Mouse (Mus musculus) A20 (cell line): ENCODE results near the gene Lrrc8c.

Experiments used
- DNase-seq: peaks from one replicate; pipeline ENCODE4 v3.0.0-alpha.2; 2011; ENCODE audit warnings: low read depth, low spot score

Gene Lrrc8c

DNA sequence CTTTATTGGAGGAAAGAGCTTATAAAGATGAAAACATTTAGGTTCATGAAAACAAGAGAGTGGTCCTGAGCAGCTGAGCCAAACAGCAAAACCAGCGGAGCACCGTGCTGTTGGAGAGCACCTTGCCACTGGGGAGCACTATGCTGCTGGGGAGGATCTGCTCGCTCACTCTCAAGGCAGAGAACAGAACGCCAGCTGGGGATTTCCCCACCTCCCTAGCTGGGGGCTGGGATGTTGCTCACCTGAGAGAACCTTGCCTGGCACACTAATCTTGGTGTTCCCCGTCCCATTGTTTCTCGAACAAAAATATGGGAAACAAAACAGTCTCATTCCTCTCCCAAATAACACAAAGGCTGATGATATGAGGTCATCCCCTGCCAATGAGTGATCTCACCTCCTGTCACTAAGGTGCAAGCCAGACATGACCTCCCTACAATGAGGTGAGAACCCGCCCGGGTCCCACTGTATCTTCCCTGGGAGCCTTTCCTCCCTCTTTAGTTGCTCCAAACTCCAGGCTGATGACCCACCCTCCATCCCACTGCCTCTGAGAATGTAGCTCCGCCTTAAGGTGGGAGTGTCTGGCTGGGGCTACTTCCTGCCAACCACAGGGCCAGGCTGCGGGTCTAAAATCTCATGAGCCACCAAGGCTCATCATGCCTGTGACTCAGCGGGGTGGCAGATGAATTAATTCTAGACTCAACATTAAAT is 117.5 kb downstream of the Lrrc8c start:
- no peak for DNase-seq

DNA sequence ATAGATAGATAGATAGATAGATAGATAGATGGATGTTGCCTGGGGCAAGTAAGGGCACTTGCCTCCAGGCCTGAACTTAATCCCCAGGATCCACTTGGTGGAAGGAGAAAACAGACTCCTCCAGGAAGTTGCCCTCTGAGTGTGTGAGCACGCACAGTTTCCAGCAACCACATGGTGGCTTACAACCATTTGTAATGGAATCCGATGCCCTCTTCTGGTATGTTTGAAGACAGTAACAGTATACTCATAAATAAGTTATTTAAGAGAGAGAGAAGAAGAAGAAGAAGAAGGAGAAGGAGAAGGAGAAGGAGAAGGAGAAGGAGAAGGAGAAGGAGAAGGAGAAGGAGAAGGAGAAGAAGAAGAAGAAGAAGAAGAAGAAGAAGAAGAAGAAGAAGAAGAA is 119.1 kb downstream of the Lrrc8c start:
- peak; percentile 27 for DNase-seq

DNA sequence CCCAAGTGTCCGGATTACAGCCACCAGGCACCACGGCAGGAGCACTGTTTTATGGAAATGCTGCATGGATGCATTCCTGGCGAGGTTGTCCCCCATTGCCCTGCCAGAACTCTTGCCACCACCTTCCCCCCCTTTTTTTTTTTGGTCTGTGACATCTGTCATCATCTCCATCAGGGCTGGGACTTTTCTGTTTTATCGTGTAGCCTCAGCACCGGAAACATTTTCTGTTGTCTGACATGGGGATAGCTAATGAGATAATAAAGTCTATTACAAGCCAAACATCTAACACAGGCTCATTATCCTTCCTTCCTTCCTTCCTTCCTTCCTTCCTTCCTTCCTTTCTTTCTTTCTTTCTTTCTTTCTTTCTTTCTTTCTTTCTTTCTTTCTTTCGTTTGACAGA is 119.7 kb downstream of the Lrrc8c start:
- DNase-seq, result no peak

DNA sequence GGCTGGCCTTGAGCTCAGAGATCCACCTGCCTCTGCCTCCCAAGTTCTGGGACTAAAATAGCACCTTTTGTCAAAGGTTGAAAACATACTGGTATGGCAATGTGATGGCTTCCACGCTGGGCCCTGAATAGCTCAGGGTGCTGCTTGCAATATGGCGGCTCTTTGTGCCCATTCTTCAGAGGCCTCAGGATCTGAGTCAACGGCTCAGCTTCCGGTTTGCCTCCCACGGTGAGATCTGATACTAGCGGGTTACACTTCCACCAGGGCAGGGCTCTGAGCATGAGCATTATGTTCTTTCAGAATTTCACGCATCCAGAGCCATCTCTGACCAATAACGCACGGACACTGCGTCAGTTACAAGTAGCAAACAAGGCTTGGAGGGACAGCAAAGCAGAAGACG is 120.2 kb downstream of the Lrrc8c start:
- DNase-seq, result no peak

DNA sequence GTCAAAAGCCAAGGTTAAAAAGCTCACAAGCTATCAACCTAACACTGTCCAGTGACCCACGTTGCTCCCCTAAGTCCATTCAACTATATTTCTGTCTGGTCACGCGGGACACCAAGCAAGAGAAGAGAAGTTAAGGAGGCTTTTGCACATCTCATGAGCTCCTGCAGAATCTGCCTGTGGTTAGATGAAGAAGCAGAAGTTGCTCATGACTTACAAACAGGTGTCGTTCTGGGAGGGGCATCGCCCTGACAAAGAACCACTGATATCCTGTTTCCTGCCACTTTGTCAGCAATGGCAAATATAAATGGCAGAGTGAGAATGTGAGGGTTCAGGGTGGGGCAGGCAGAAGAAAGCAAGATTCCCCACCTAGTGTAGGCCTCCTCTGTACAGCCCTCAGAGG is 123.3 kb downstream of the Lrrc8c start:
- DNase-seq, result peak; percentile 80

DNA sequence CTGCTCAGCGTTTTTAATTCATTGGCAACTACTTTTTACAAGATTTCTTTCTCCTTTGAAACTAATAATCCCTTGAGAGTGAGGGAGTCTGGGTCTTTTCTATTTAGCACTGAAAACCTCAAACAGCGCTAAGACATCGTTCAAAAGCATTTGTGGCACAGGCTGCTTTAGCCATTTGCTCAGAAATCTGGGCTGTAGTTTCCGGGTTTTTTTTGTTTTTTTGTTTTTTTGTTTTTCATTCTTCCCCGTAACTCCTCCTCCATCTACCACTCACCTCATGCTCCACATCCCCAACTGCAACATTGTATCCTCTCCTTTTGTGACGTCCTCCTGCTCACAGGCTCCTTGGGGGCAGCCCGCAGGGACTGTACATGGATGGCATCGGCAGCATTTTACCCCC is 124.1 kb downstream of the Lrrc8c start:
- DNase-seq, result no peak

GRCm38 (mm10) chr5:105644195-105644594 is 125.0 kb downstream of the Lrrc8c start:
- DNase-seq, result peak; percentile 25

- DNase-seq, result no peak
Observed at GRCm38 (mm10) chr5:105647094-105647493, 127.9 kb downstream of the Lrrc8c start.

- peak; percentile 74 for DNase-seq
Observed at GRCm38 (mm10) chr5:105648648-105649287, 129.6 kb downstream of the Lrrc8c start.

GRCm38 (mm10) chr5:105649514-105650001 is 130.4 kb downstream of the Lrrc8c start:
- DNase-seq, result peak; percentile 29

DNA sequence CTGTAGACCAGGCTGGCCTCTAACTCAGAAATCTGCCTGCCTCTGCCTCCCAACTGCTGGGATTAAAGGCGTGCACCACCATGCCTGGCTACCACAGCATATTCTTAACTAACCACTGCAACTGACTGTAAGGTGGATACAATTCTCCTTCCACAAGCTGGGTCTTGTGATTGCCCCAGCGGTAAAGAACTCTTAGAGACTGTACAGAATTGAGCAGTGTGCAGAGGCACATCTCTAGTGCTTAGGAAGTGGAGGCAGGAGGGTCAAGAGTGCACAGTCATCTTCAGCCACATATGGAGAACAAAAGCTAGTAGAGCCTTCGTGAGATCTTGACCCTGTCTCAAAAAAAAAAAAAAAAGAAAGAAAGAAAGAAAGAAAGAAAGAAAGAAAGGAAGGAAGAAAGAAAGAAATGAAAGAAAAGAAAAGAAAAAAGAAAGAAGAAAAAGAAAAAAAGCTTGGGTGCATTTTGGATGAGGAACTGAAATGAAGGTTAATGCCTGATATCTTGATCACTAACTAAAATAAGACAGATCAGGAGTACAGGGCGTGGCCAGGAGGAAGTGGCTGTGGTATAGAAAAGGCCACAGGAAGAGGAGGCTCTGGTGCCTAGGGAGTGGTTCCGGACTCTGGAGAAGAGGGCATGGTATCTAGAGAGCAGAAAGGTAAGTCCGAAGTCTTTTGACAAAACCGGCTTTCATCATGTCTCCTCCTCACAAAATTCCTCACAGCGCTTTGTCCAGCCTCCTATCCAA is 131.7 kb downstream of the Lrrc8c start:
- DNase-seq, result no peak

- DNase-seq, result no peak
Observed at GRCm38 (mm10) chr5:105651561-105651991, 132.4 kb downstream of the Lrrc8c start.

DNA sequence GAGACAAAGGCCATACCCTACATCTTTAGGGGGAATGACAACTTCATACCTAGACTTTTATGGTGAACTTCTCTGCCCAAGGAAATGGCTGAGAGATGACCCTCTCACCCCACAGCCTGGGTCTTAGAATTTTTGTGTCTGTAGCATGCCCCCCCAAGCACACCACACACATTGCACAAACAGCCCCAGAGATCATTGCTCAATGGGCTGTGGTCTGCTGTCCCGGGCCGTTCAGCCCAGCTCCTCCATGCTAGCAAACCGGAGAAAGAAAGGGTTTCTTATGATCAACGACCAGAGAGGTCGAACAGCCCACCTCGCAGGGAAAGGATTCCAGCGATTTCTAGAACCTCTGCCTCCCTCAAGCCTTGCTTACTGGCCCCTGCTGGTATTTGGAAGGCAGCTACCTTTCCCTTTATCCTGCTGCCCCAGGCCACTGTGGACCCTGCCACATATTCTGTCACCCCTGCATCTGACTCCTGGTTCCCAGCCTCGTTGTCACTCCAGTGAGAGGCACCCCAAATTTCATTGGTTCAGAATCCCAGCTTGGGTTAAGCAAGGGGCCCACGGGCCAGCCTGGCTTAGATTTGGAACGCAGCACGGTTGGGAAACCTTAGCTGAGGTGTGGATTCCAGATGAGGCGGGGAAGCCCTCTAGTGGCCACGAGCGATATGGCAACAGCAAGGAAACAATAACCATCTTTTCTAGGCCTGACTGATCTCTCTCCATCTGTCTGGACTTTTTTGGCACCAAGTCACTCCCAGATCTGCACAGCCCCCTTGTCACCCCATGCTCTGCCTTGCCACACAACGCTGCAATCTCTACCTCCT is 135.3 kb downstream of the Lrrc8c start:
- DNase-seq, result peak; percentile 72

GRCm38 (mm10) chr5:105655100-105655734 is 136.0 kb downstream of the Lrrc8c start:
- peak; percentile 22 for DNase-seq

- peak; percentile 80 for DNase-seq
Observed at GRCm38 (mm10) chr5:105661894-105662293, 142.7 kb downstream of the Lrrc8c start.
